Mouse (Mus musculus): ENCODE data around the gene Cux1.

DNA sequence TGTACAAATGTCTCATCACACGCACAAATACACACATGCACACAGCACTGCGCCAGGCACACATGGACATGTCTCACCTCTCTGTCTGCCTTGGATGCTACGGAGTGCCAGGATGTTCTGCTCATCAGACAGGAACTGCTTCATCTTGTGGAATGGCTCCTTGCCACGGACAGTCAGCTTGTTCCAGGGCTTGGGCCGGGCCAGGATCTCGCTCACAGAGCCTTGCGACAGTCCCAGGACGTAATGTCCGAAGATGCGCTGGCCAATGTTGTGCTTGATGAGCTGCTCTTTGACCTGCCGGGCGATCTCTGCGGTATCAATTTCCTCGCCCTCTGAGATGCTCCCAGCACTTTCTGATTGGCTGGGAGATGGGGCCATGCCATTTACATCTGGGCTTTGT is 254.7 kb downstream of the Cux1 start:
- TF ChIP-seq GATA1 (IDR thresholded peaks at IDR 0.05; ENCODE audit: borderline replicate concordance, low read length) (no peak), FLI1 (IDR thresholded peaks at IDR 0.05; ENCODE audit: low read length) (no peak)
